Mouse (Mus musculus) heart, postnatal 0 days (tissue): ENCODE results near the gene Wdr93.

Experiments used
- CTCF ChIP-seq: IDR thresholded peaks from 2 replicates; pipeline ENCODE4 v1.5.1; 2016; ENCODE audit warnings: antibody characterized with exemption, control low read depth, low read depth
- EP300 ChIP-seq: IDR thresholded peaks from 2 replicates; pipeline ENCODE4 v1.6.1; 2016; ENCODE audit warnings: antibody characterized with exemption, low read depth

GRCm38 (mm10) chr7:79818321-79818720 is 75.4 kb downstream of the Wdr93 start:
- no peak for TF ChIP-seq CTCF
- no peak for TF ChIP-seq EP300
